Mouse (Mus musculus): ENCODE measurements around the gene Scn7a. TPM values are rescaled to one million over a fixed set of nuclear protein-coding genes. Genes with fewer than 3 reads are reported as not detected.

Gene Scn7a
- total RNA-seq, 2 experiments from 2014 or later = 0.96 to 1.1 TPM

Other genes starting within 250 kb of the Scn7a start
- 1 to 10 TPM; 3.7 to 3.9 TPM for gene Scn9a, start 150.0 kb downstream of the Scn7a start, total RNA-seq (2021)

Measured in layer of hippocampus, postnatal 36 days (tissue).